Mouse (Mus musculus) urinary bladder, adult 2 months (tissue): ENCODE measurements around the gene Bmp7. TPM values are rescaled to one million over a fixed set of nuclear protein-coding genes. Genes with fewer than 3 reads are reported as not detected.

ENCODE experiments used
- DNase-seq: peaks from one replicate; pipeline ENCODE4 v3.0.0; 2022; ENCODE audit warnings: low spot score
- polyA plus RNA-seq: library from polyadenylated mRNA; depleted of rRNA; stranded (reverse); fragments of >200 nt; gene quantifications from 2 replicates; pipeline ENCODE4 v1.2.3, GENCODE M21; 2012

The Bmp7 gene
- polyA plus RNA-seq, 1 experiment, result 33.2 TPM

- no peak for DNase-seq
These were observed 34.0 kb downstream of the Bmp7 start for GRCm38 (mm10) chr2:172906146-172906545.

DNA sequence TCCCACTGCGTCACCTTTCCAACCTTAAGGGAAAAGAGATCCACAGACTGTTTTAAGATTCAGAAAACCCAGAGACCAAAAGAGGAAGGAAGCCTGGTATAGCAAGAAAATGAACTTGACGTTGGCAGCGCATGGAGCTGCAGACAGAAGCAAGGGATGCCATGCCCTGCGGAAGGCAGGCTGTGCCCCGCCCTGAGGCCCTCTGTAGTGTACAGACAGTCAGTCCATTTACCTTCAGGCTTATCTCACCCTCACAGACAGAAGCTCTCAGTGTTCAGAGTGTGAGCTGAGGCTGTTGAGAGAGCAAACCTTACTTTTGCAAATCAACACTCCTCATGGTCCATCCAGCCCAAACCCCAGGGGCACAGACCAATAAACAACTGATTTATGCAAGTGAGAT, 35.1 kb downstream of the Bmp7 start:
- no peak for DNase-seq

DNA sequence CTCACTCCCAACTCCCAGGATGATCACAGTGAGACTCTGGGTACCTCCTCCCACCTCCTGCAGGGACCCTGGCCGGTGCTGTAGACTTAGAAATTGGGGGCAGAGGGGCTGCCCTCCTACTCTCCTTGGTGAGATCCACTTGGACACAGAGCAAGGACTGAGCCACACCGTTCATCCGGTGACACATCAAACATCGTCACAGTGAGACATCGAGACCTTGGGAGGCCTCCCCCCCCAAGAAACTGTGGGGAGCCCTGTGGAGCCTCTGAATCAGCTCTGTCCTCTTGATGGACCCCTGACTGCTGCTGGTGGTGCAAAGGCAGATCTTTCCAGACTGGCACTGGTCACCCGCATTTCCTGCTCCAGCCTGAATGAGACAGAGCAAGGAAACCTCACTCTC, 35.5 kb downstream of the Bmp7 start:
- DNase-seq, result no peak

- no peak for DNase-seq
These were observed 36.6 kb downstream of the Bmp7 start for GRCm38 (mm10) chr2:172903523-172903922.

DNA sequence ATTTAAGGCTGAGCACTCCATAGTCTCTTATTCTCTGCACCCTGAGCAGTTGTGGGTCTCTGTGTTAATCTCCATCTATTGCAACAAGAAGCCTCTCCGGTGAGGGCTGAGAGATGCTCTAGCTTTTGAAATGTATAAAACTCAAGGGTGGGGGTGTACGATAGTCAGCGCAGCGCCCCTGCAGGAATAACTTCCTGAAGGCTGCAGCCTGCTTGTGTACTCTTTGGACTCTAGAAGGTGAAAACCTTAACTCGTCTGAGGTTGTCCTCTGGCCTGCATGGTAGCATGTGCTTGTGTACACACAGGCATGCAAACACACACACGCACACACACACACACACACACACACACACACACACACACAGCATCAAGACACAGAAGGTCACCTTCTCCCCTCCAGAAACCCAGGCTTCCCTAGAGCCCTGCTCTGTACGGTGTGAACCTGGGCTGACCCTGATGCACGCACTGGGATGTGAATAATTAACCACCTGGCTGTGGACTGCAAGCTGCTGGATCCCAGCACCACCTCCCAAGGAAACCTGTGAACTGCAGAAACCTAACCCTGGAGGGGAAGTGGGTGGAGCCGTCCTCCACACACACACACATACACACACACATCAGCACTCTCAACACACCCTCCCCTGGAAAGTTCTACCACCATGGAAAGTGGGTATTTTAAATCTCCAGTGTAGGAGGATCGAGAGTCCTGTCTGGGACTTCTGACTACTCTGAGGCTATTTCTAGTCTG, 39.0 kb downstream of the Bmp7 start:
- no peak for DNase-seq

- no peak for DNase-seq
These were observed 50.2 kb downstream of the Bmp7 start for GRCm38 (mm10) chr2:172889756-172890443.

- DNase-seq, result no peak
These were observed 50.9 kb downstream of the Bmp7 start for GRCm38 (mm10) chr2:172889222-172889621.

DNA sequence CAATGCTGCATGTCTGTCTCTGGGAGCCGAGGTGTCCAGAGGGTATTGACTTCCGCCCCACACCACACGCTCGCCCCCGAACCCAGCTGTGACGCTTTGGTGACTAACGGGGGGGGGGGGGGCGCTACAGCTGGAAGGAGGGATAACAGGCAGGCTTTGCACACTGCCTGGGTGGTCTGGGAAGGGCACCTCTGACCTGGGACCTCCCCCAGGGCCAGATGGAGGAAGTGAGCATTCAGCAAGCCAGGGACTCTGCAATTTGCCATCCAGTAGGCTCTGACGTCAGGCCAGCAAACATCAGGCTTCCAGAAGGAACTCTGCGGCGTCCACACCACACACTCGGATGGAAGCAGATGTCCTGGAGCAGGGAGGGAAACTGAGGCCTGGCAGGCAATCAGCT, 52.0 kb downstream of the Bmp7 start:
- no peak for DNase-seq

DNA sequence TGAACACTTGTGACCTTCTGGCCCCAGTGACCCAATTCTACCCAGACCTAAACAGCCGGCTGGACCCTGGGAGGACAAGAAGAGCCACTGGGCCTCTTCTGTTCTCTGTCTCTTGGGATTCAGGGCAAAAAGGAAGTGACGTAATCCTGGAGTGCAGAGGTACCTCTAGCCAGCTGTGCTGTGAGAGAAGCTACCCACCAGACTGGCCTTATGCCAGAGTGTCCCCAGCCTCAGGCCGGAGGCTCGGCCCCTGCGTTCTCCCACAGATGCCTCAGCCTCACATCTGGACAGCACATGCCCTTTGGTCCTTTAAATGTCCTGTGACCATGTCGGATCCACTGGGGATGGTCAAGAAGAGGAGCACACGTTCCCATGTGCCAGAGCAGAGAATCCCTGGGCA, 54.3 kb downstream of the Bmp7 start:
- DNase-seq, result no peak

DNA sequence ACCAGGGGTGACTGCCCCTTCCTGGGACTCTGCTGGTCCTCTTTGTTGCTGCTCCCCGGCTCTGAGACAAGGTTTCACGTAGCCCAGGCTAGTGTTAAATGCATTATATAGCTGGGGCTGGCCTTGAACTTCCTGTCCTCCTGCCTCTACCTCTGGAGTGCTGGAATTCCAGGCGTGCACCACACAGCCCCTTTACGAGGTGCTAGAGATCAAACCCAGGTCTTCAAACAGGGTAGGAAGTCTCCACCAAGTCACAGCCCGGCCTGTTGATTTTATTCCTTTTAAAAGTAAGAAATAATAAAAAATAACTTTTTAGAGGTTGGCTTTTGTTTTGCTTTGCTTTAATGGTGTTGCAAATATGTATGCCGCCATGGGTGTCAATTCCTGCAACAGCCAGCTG, 55.5 kb downstream of the Bmp7 start:
- no peak for DNase-seq

DNA sequence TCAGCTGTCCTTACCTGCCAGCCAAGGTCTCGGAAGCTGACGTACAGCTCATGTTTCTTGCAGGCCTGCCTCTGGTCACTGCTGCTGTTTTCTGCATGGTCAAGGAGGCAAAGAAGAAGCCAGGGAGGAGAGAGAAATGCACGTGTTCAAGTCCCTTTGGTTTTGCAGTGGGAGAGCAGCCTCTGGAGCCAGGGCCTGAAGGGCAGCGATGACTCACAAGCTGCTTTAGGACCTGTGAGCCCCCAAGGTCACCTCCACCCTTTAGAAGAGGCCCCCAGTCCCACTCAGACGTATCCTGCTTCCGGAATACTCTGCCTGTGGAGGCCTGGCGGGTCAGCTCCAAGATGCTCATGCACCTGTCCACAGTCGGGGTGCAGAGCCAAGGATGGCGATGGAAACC, 64.9 kb downstream of the Bmp7 start:
- no peak for DNase-seq

DNA sequence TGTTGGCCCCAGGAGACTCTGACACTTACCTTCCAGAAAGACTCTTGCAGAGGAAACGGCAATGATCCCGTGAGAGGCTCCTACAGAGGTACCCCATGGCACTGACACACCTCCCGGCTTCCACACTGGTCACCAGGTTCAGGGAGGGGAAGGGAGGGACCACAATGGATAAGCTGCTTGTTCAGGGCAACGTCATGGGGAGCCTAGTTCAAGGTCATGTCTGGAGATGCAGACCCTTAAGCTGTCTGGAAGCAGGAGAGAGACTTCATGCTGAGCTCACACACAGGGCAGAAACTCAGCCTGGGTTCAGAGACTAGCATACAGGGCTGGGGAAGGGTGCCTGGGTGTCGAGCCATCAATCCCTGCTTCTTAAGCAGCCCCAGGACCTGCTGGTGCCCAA, 73.8 kb downstream of the Bmp7 start:
- no peak for DNase-seq

DNA sequence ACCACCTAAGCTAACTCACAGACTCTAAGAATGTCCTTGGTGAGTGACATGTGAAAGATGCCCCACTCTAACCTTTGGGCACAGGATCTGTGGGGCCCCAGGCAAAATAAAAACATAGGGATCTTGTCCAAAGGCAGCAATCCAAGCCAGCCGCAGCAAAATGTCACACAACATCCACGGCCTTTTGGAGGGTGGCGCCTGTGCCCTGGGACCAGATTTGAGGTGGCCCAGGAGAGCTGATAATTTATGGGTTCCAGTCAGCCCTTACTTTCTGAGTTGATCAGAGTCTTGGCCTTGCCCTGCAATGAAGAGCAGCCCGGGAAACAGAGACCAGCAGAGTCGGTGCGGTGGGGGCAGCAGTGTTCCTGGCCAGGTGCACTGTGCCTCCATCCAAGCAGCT, 75.0 kb downstream of the Bmp7 start:
- no peak for DNase-seq

DNA sequence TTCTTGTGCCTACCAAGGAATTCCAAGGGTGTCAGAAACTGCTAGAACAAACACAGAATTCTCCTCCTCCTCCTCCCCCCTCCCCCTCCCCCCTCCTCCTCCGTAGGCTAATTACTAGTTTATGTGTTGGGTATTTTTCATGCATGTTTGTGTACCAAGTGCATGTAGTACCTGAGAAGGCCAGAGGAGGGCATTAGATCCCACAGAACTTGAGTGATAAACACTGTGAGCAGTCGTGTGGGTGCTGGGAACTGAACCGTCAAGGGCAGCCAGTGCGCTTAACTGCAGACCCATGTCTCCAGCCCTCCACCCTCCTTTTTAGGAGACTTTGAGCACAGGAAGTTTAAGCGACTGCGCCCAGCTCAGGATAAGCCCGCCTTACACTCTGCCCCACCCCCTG, 75.6 kb downstream of the Bmp7 start:
- DNase-seq, result no peak

DNA sequence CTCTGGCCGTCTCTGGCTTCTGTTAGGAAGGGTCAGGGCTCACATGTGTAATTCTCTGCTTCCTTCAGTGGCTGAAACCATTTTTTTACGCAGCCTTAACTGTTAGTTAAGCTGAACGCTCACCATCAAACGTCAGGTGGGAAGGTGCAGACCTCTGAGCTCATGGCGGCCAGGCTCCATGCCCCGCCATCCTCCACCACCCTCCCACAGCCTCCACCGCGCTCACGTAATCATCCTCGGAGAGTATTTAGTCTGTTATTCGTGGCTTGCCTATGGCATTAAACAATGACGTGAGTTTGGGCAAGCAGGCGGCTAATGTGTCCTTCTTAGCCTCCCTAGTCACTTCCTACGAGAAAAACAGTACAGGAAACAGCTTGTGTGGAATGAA, 76.7 kb downstream of the Bmp7 start:
- no peak for DNase-seq

GRCm38 (mm10) chr2:172862850-172863468, 77.2 kb downstream of the Bmp7 start:
- DNase-seq, result peak; percentile 39

- DNase-seq, result no peak
These were observed 77.7 kb downstream of the Bmp7 start for GRCm38 (mm10) chr2:172862424-172862823.

- DNase-seq, result no peak
These were observed 78.5 kb downstream of the Bmp7 start for GRCm38 (mm10) chr2:172861590-172861989.

- no peak for DNase-seq
These were observed 79.5 kb downstream of the Bmp7 start for GRCm38 (mm10) chr2:172860593-172860992.

- no peak for DNase-seq
These were observed 80.0 kb downstream of the Bmp7 start for GRCm38 (mm10) chr2:172860104-172860503.

- DNase-seq, result no peak
These were observed 83.1 kb downstream of the Bmp7 start for GRCm38 (mm10) chr2:172857048-172857447.

- DNase-seq, result no peak
These were observed 83.6 kb downstream of the Bmp7 start for GRCm38 (mm10) chr2:172856549-172856948.

GRCm38 (mm10) chr2:172854136-172854535, 86.0 kb downstream of the Bmp7 start:
- DNase-seq, result no peak
